Mouse (Mus musculus): ENCODE data around the gene Ccdc38.

GRCm38 (mm10) chr10:93623725-93624124 lies 83.3 kb downstream of the Ccdc38 start:
- TF ChIP-seq CTCF (IDR thresholded peaks at IDR 0.05; ENCODE audit: extremely low read depth, insufficient read depth, insufficient read length, insufficient replicate concordance) (no peak), POLR2A (IDR thresholded peaks at IDR 0.05; ENCODE audit: low read depth, low read length) (no peak)
